Mouse (Mus musculus): ENCODE data around the gene Wdr1. TPM values are rescaled to one million over a fixed set of nuclear protein-coding genes. Genes with fewer than 3 reads are reported as not detected.

Gene Wdr1
- polyA plus RNA-seq (2012; rRNA removed), result 81.9 and 133 TPM in 2 replicates

DNA sequence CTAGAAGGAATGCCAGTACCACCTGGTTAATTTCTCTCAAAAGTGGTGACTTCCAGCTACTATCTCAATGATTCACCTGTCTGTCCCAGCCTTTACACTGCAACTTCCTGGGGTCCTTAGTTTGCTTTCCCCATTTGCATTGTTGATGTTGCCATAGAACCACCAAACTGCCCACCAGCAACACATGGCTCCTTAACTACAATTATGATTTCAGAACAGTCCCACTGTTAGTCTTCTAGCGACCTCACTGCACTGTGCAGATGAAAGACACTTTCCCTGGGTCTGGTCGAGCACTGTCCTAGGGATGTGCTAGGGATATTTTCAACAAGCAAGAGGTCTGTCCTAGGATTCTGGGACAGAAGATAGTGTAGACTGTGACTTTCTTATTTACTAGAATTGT lies at the start of gene Wdr1:
Wdr1 (minus strand) TSS at position 101 of the 400 bp plus-strand sequence.

DNA sequence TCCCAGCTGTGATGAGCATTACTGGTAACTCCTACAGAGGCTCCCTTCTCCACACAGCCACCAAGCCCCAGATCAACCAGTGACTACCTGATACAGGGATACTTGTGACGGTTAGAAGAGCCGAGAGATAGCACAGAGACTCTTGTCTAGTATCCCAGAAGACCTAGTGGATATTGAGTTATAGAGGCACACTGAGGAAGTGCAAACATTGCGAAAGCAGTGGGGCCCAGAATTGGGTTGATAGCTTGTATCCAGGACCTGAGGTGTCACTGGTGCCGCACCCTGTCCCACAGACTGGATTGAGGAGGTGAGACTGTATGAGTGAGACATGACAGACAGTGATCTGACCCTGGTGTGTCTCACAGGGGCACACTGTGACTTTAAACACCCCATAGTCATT lies 60.0 kb downstream of the Wdr1 start, which contains the start of gene Slc2a9:
Slc2a9 (minus strand) TSS at position 152 of the 400 bp plus-strand sequence.

Other genes with a start within 250 kb of the Wdr1 start
- gene Drd5, start 243.9 kb downstream of the Wdr1 start, polyA plus RNA-seq (2012; rRNA removed), result 0.02 and 0.06 TPM in 2 replicates
- 0.67 and 0.86 TPM in 2 replicates for gene Slc2a9, start 60.1 kb downstream of the Wdr1 start, polyA plus RNA-seq (2012; rRNA removed)
- gene Zfp518b, start 121.6 kb upstream of the Wdr1 start, polyA plus RNA-seq (2012; rRNA removed), result 19.2 and 20.3 TPM in 2 replicates